Mouse (Mus musculus) neural tube, embryonic 10.5 days (tissue): ENCODE results near the gene Tprg.
A peak's percentile ranks its signal among the peaks of the same experiment; 100 is the strongest.

Experiments
- DNase-seq: peaks from one replicate; pipeline ENCODE4 v3.0.0-alpha.2; 2017; ENCODE audit warnings: low spot score; ENCODE audit errors: extremely low spot score

Gene Tprg

DNA sequence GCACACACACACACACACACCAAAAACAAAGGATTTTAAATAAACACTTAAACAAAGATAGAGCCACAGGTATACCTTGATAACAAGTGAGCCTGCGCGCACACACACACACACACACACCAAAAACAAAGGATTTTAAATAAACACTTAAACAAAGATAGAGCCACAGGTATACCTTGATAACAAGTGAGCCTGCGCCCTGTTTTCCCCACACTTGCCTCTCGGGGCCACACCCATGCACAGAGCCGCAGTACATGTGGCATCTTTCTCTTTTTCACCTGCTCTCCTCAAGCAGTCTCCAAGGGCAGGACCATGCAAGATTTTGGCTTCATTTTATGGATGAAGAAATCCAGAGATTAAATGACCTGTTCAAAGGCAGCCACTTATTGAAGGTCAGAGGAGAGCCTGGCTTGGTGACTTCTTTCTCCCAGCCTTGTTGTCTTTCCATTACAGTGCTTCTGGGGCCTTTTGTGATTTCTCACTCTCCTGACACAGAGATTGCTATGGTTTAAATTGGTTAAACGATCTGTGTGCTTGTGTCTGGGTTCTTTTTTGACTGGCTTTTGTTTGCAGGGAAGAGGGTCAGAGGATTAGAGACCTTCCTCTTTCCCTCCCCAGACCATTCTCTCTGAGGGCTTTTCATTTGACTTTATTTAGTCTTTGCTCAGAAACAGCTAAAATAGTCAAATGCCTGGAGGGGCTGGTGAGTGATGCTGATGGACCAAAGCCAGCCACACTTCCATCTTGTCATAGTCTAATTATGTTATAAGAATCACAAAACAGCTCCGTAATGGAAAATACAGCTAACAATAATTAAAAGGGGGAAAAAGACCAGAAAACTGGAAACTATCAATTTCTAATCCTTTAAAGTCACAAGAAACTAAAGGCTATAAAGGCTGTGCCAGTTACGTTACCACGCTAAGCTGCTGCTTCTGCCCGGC is 46.9 kb downstream of the Tprg start:
- no peak for DNase-seq

DNA sequence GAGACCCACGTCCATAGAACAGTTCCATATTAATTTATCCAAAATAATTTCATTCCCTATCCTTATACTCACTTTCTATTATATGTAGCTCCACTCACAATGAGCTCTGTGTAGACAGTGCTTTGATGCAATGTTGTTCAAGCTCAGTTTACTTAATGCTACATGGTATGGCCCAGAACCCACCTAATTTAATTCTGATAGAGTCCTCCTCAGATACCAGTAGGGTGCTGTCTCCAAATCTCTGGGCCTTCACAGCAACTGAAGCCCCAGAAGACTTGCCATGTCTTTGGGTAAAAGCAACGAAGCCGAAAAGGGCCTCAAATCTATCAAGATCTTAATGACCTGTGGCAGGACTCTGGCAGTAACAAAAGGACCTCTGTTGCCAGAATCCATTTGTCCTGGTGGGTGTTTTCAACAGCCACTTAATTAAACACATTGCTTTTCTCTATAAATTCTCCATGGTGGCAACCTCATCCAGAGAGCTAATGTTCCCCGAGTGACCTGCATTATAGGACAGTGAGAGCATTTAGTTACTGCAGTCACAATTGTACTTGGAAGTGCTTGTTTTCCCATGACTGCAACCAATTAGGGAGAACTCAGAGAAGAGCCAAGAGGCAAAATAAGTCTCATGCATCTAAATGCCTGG is 48.6 kb downstream of the Tprg start:
- no peak for DNase-seq

- peak; percentile 50 for DNase-seq
Observed at GRCm38 (mm10) chr16:25349626-25350025, 63.0 kb downstream of the Tprg start.

GRCm38 (mm10) chr16:25367834-25368233 is 81.2 kb downstream of the Tprg start:
- no peak for DNase-seq

DNA sequence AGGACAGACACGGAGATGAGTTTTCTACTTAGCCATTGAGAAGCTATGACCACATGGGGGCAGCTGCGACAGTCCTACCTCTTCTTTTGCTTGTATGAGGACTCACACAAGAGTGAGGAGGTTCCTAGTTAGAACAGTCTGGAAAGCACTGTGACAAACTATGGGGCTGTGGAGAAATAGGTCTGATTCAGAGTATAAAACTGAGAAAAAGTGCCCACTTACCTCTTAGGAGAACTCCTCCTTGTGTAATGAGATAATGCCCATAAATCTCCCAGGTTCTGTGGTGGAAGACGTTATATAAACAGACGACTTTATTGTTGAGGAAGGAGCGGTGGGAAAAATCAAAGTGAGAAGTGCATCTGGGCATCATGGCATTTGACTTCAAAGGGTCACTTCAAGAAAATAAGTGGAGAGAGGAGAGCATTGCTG is 83.4 kb downstream of the Tprg start:
- no peak for DNase-seq

GRCm38 (mm10) chr16:25374121-25374520 is 87.5 kb downstream of the Tprg start:
- DNase-seq: no peak

GRCm38 (mm10) chr16:25374775-25375174 is 88.2 kb downstream of the Tprg start:
- DNase-seq: no peak

DNA sequence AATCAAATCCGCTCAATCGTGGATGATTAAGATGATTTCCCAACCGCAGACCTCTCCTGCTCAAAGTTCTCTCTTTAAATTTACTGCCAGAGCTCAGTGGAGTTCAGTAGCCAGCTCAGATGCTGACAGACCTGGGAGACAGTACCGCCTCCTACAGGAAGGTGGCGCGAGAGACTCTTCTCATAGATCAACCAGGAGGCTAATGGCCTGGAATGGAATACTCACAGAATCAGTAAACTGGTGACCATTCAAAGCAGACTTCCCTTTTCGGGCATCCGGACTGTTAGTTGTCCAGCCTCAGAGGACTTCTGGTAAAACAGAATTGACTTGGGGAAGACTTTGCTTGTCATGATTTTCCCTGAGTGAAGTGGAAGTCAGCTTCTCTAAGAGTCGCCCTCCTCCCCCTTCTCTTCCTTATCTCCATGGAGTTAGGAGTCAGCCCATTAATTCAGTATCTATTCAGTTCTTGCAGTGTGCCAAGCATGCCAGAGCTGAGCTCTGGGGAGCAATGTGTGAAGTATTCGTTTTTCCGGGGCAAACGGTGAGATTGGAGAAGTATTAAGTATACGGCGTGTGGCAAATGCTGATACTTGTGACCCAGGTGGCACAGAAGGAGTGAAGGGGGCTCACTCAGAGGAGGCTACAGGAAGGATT is 90.2 kb downstream of the Tprg start:
- peak; percentile 76 for DNase-seq

- no peak for DNase-seq
Observed at GRCm38 (mm10) chr16:25377695-25378094, 91.1 kb downstream of the Tprg start.

DNA sequence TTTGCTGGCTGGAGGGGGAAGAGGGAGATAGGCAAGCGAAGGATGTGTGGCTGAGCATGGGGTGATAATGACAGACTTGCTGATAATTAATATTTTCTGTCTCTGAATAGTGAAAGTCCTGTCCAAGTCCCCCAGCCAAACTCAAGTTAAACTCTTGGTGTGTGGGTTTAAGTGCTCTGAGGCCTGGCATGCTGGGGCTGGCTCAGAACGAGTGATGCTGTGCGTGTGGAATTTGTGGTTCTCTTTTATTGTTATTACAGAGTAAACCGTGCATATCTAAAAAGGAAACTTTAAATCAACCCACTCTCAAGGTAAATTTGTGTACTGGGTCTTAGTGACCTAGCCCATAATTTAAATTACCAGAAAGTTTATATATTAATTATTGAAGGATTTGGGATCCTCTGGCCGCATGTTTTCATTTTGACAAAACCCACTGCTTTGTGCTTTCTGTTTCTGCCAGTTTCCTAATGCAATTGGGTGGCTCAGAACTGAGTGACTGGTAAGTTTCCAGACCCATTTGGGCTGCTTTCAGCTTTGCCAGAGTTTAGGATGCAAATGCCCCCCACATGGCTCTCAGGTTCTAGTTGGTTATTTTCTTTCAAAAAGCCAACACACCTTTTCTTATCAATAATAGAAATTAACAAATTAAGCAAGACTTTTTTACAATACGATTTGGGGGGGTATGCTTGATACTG is 99.0 kb downstream of the Tprg start:
- no peak for DNase-seq

DNA sequence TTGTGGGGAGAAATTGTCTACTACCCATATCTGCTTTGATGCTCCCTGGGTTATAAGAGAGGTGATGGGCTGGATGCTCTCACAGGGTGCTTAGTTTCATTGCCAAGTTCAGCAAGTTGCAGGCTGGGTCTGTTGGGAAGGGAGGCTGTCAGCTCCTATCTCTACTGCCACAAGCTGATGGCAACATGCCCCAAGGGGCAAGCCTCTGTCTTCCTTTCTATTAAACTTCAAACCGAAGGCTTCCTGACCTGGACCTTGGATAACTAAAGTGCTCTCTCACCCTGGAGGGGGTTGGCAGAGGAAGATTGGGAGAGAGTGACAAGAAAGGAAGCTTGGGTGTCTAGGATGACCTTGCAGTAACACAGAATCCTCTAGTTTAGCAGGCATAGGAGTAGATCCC is 108.1 kb downstream of the Tprg start:
- no peak for DNase-seq

DNA sequence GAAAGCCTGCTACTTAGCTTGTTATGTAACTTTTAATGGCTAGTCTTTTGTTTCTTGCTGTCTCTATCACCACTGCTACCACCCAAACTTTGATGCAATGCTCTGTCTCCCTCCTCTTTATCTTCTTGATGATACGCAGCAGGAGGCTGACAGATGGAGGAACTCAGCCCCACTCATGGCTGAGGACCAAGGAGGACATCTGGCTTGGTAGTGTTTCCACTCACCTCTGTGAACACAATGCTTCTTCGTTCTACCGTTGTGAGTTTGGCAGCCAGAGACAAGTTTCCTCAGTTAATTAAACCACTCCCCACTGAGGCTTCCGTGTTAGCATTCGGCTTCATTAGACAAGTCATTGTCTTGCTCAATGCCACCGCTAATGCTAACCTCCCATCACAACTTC is 117.5 kb downstream of the Tprg start:
- DNase-seq: no peak

DNA sequence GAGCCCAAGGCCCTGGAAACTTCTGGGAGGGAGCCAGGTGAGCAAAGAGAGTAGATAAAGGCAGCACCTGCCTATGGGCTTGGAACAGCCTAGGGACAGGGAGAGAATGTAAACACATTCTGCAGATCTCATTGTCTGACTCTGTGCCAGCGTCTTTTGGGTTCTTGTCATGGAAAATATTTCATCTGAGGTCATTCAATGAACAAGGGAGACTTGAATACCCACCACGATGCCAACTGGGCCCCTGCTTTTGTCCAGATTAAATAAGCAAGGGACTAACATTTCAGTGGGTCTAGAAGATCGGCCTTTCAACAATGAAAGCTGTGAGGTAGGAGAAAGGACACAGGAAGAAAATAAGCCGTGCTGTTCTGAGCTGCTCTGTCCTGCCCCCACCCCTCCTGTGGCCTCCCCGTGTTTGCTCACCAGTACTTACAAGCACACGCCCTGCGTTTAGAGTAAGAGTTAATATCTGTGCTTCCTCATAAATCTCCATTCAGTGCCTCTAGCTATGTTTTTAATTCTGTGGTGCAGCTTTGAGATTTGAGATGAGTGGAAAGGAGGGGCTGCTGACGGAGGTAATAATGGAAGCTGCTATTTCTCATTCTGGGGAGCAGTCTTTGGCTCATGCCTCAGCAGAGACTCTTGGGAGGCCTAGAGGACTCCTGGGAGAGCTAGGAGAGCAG is 120.7 kb downstream of the Tprg start:
- DNase-seq: no peak

DNA sequence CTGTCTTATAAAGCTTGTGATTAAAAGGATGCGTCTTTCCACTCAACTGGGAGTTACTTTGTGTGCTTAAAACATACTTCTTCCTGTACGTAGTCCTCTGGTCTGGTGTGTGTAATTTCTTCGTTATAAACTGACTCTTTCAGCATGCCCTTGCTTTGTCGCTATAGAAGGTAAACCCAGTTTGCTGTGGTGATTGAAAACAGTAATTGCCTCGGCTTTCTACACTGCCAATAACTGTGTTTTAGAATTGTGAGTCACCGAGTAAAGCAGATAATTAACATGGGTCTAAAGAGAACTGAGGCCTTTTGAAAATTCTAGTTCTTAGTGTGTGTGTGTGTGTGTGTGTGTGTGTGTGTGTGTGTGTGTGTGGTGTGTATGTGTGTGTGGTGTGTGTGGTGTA is 121.4 kb downstream of the Tprg start:
- no peak for DNase-seq

GRCm38 (mm10) chr16:25411307-25411706 is 124.7 kb downstream of the Tprg start:
- DNase-seq: no peak

DNA sequence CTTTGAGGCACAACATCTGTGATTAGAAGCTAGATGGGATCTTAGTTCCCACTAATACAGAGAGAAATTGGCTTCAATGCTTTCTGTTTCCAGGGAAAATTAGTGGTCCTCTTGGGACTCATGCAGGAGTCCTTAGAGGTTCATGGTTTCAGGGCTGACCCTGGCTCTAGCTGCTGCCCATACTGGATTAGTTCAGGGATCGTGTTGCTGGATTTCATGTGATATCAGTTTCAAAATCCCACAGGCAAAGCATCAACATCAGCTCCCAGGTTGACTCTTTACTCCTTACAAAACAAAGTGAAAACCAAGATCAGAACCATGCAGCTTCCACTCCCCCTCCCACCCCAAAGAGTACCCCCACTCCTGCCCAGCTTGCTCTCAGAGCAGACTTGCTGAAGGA is 127.3 kb downstream of the Tprg start:
- DNase-seq: no peak

DNA sequence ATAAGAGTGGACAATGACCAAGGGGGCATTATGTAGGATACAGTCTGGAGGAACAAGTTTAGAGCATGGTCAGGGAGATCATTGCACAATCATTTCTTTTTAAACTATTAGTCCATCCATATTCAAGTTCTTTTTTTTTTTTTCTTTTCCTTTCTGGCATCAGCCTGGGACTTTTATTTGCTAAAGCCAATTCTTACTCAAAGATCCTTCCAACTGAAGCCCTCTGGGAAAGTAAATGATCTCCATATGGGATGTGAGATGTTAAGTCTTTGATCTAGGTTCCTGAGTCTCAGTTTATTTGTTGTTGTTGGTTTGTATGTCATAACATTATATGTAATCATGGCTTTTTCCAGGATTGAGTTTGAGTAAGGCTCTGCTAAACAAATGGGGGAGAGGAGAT is 128.6 kb downstream of the Tprg start:
- no peak for DNase-seq

DNA sequence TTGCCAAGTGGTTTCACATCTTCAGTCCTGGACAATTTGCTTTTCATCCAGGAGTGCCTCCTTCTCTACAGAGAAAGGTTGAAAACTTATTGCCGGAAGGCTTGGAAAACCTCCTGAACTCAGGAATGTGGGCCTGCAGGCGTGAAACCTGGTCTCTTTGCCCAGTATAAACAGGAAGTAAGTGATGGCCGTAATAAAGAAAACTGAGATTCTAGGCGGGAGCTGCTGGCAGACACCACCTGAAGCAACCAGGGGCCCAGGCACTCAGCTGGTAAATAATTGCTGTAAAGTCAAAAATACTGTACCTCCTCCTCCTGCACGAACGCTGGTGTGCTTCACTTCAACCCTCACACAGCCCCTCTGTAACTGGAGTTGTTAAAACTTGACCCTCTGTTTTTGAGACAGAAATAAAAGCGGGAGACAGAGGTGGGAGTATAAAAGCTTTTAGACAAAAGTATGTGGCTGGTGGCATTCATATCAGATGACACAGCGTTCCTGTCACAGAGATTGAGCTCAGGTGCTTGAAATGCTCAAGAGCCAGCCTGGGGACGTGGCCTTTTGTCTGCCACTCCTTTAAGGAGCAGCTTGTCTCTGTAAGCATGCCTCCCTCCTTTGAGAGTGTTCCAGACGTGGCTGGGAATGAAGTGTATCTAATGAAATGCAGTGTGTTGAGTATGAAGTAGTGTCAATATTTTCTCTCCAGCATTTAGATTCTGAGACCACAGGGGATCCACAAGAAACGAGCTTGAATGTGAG is 131.4 kb downstream of the Tprg start:
- DNase-seq: no peak

- DNase-seq: no peak
Observed at GRCm38 (mm10) chr16:25422997-25423396, 136.4 kb downstream of the Tprg start.

DNA sequence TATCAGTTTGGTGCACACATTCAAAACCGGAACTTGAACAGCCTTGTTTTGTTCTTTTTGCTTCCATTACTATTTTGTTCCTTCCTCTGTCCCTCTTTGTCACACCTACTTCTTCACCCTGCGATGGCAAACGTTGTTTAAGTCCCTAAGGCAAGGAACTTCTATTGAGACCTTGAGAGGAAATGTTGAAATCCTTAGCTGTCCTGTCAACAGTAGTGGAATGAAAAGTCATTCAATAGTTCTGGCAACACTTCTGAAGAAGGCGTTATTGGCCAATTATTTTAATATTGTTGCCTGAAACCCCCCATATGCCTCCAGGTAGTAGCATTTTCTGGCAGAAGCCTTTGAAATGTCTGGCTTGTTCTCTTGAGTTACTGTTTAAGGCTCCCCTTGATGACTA is 137.4 kb downstream of the Tprg start:
- no peak for DNase-seq
